Mouse (Mus musculus) right cerebral cortex, postnatal 36 days (tissue): ENCODE data around the gene Tcte1.
A peak's percentile ranks its signal among the peaks of the same experiment; 100 is the strongest.

Experiments used
- DNase-seq, 2 experiments: peaks; one replicate each; pipeline ENCODE4 v3.0.0; 2022; ENCODE audit warnings: low spot score in 2 of 2, mixed read lengths in 1 of 2

Gene Tcte1

DNA sequence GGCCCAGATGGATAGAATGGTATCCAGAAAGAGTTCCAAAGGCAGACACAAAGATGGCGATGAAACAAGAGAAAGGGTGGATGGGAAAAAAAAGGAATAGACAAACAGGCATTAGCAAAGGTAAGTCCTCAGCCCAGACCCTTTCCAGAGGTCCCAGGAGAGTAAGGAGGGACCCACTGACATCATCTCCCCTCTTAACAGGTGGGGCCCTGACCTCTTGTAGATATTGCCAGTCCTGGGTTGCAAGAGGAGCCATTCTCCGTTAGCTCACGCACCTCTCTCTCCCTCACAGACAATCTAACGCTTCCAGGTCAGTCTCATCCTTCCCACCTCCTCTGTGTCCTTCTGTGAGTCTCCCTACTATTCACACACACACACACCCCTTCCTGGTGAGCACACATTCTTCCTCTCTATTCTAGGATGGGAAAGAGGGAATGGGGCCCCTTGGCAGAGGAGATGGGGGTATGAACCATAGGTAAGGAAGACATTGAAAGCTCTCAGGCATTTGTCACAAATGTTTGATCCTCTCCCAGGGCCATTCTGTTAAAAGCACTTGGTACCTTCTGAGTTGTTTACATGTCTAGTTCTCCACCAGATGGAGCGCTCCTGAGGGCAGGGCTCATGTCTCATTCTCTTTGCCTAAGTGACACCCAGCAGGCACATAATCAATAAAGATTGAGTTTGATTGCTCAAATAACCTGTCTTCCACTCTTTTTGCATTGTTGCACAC is 24.4 kb downstream of the Tcte1 start:
- no peak for DNase-seq

DNA sequence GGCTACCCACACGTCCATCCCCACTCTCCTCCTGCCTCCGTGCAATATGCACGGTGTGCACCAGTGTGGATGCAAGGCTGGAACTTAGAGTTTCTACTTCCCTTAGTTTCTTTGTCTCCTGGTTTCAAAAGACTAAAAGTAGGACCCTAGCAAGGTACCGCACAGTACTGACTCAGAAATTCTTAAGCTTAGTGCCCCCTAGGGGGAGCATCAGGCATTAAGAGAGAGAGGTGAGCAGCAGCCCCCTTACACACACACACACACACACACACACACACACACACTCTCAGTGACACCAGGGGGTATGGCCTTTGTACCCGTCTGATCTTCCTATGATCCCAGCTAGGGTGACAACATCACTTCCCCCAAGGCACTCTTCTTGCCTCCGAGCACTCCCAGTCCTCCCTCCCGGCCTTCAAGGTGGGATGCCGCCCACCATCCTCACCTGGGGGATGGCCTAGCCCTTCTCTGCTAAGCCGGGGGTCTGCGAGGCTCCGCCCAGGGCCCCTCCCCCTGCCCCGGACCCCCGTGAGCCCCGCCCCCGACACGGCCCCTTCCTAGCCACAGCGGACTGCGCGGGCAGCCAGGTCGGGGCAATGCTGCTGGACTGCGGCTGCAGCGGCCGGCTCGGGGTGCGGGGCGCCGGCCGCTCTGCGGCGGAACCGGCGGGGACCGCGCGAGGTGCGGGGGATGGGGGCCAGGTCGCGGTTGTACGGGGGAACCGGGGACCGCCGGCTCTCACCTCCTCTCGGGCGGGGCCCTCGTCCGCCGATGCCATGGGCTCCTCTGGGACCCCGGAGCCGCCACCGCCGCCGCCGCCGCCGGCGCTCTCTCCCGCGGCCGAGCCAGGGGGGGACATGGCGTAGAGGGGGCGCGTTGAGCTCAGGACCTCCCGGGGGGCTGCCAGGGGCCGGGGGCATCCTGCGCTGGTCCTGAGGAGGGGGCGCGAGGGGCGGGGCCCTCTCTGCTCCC is 25.6 kb downstream of the Tcte1 start:
- no peak for DNase-seq

DNA sequence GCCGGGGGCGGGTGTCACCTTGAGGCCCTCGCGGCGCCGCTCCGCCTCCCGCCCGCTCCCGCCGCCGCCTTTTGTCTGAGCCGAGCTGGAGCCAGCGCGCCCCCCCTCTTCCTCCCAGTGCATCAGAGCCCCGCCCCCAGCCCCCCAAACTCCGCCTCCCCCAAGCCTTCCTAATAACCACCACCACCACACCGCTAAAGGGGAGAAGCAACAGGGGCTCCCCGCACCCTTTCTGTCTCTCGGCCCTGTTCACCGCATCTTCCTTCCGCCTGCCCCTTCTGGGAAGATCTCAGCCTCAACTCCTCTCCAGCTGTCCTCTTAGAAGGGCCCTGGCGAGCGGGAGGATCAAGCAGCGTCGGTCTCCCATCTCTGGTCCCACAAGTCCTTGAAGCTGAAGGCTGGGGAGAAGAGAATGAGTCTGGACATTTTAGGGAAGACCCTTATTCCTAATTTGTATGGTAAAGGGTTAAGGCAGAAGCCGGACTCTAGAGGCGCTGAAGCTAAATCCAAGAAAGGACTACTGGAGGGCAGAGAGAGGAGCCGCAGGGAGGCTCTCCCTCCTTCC is 26.5 kb downstream of the Tcte1 start, which contains the start of gene Tmem151b:
Gene Tmem151b (minus strand): TSS at position 61 of the 565 bp plus-strand sequence.
- DNase-seq = no peak

DNA sequence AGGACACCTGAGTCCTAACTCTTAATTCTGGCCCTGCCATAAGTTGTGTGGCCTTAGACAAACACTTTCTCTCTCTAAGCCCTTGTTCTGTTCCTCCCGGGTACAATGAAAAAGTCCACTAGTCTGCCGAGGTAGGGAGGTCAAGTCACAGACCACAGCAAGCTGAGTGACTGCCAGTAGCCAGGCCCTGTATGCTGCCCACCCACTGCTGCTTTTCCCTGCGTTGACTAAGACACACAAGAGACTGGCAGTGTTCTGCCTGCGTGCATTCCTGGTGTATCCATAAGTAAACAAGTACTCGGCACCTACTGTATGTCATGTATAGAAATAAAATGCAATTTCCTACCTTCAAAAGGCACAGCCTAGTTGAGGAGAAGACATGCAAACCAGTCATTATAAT is 27.0 kb downstream of the Tcte1 start:
- no peak for DNase-seq

DNA sequence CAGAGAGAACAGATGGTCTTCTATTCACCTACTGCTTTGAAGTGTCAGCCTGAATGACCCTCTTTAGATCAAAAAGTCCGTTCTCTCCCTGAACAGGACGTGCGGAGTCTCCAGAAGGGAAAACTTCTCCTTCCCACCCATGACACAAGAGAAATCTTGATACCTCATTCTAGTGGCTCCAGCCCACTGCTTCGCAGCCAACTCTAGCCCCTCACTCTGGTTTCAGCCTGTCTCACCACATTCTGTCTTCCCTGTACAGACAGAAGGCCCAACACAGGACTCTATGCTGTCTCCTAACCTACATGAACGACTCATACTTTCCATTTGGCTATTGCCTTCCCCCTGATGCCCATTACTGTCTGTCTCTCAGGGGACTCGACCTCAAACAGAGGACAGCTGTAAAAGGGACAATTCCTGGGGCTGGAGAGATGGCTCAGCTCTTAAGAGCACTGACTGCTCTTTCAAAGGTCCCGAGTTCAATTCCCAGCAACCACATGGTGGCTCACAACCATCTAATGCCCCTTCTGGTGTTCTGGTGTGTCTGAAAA is 28.1 kb downstream of the Tcte1 start:
- DNase-seq = no peak

DNA sequence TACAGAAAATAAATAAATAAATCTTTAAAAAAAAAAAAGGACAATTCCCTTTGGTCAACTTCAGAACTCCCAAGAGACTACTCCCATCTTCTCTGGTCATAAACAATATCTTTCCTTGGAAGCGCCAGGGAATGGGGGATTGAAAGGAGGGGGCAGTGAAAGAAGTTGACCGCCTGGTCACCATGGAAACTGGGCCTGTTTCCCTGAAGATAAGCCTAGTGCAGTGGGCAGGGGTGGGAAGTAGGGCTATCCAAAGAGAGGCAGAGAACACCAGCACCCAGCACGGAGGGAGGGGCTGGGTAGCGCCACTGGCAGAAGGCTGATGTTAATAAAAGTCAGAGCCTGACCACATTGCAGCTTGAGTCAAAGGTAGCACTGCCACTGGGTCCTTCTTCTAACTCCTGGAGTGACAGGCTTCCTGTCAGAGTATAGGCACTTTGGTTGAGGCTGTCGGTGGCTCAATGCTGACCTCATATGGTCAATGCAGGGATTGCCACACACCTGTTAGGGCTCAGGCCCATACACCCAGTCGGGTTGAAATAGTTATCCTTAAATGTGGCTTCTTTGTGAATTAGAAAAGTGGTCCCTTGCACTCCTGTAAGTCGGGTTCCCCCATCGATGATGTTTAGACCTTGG is 28.7 kb downstream of the Tcte1 start:
- no peak for DNase-seq

DNA sequence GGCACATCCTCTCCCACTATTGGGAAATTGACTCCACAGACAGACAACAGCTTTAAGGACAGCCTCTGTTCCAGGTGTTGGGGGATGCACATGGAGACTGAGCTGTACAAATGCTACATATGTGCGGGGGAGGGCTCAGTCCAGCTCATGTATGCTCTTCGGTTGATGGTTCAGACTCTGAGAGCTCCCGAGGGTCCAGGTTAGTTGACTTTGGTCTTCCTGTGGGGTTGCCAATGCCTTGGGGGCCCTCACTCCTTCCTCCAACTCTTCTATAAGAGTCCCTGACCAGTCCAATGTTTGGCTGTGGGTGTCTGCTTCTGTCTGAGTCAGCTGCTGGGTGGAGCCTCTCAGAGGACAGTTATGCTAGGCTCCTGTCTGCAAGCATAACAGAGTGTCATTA is 29.8 kb downstream of the Tcte1 start:
- DNase-seq = no peak

DNA sequence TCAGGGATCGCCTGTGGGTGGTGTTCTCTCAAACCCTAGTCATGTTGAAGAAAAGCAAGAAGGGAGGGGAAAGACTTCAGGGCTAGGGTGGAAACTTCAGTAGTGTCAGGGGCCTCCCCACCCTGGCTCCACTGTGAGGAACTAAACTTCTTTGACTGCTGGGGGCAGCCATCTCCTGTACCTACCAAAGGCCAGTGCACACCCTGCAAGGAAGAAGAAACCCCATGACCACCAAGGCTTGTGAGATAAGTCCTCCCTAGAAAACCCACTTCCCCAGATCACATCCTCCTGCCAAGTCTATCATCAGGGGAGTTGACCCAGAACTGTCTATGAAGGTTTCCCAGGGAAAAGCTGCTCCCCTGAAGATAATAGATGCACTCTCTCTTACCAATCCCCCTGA is 31.2 kb downstream of the Tcte1 start:
- no peak for DNase-seq

DNA sequence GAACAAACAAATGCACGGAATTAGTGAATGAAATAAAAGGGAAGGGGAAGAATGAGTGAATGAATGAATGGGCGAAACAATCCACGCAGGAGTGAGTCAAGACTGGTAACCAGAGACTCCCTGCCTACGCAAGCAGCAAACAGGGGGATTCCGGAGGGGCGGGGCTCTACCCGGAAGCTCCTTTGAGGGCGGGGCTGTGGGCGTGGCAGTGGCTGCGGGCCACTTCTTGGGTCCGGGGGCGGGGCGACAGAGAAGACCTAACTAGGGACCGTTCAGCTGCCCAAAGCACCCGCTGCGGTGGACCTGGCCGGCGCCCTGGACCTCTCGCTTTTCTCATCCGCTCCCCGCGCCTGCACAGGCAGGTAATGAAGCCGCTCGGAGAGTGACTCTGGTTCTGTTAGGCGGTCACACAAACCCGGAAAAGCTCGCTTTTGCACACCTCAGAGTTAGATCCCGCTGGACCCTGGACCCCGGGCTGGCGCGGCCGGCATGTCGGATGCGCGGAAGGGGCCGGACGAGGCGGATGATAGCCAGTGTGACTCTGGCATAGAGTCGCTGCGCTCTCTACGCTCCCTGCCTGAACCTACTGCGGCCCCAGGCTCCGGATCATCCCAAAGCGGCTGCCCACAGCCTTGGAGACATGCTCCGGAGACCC is 32.3 kb downstream of the Tcte1 start, which contains the start of gene Nfkbie:
Gene Nfkbie (plus strand): TSS at position 252 of the 655 bp plus-strand sequence.
- DNase-seq = peak; percentile 82 to 86

DNA sequence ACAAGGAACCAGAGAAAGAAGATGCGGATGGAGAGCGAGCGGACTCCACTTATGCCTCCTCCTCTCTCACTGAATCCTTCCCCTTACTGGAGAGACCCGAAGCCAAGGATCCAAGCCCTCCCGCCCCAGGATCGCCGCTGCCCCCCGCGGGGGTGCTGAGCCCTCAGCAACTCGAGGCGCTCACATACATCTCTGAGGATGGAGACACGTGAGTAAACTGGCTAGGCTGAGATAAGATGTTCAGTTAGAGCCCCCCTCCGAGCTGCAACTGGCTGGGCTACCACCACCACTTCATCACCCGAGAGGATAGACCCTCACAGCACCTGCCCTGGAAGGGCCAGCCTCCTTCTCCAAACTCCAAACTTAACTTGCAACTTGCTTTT is 32.9 kb downstream of the Tcte1 start:
- DNase-seq = no peak

DNA sequence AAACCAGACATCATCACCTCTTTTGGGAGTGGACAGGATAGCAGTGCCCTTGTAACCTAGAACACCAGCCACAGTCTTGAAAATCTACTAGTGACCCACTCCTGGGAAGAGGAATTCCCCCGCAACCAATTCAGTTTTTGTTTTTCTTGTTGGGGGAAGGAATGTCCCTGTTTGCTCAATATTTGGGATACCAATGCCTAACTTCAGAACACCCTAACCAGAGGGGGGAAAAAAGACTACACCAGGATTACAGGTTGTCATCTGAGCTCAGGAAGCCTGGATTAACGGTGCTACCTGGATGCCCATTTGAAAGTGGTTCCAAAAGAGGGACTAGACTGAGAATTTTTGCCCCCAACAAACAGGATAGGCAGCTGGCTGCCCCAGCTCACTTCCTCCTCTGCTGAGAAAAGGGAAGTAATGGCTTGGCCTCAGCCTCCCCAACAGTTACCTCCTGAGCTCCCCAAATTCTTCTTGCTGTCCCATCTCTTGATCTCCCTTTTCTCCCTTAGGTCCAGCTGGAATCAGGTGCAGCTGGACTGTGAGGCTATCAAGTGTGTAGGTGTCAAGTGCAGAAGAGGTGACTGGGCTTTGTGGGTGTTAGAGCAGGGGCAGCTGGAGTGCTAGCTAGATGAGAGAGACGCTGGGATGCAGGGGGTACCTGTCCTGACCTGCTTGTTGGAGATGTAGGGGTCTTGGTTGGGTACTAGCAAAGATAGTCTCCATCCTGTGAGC is 33.4 kb downstream of the Tcte1 start:
- DNase-seq = no peak

DNA sequence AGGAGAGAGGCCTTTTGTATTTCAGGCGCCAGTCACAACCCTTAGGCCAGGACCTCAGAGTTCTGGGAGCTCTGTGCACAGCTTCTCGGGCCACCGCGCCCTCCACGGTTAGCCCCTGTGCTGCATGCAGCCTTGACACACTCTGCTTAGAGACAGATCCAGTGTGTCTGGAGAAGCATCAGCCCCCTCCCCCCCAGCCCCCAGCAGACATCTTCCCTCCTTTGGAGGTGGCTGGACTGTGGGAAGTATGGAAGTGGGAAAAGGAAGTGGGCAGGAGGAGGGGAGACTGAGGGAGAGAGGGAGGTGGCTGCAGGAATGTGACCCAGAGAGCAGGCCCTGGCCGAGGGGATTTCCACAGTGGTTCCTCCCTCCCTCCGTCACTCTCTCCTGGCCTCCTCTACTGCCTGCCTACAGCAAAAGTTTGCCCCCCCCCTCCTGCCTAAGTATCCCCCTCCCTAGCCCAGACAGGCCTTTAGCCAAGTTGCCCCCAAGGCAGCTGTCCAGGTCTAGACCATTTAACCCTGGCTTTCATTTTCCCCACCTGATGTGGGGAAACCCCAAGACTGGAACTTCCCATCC is 34.1 kb downstream of the Tcte1 start:
- no peak for DNase-seq

DNA sequence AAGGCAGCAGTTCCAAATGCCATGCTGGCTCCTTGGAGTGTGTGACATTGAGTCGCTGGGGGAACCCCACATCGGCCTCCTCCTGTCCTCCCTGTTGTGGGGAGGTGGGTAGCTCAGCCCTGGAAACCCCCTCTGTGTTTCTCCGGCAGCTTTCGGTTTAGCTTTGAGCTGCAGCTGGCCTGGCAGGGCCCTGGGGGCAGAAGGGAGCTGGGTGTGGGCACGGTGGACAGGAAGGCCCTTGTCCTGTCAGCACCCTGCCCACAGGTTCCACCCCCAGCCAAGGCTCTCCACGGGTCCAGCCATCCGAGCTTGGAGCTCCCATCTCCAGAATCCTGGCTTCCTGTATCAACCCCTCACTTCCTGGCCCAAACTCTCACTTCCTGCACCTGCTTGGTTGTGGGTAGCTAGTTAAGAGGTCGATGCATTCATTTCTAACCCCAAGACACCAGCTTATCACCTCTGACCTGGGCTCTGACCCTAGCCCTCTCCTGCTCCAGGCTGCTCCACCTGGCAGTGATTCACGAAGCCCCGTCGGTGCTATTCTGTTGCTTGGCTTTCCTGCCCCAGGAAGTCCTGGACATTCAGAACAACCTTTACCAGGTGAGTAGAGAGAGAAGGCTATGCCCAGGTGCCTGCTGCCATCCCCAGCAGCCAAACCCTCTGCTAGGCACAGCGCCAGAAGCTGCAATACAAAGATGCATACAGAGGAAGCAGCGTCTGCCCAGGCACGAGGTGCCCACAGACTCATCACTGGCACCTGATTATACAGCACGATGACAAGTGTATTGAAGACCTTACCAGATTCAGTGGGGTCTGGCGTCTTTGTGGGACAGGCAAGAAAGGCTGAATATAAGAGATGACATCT is 35.0 kb downstream of the Tcte1 start:
- DNase-seq = no peak

DNA sequence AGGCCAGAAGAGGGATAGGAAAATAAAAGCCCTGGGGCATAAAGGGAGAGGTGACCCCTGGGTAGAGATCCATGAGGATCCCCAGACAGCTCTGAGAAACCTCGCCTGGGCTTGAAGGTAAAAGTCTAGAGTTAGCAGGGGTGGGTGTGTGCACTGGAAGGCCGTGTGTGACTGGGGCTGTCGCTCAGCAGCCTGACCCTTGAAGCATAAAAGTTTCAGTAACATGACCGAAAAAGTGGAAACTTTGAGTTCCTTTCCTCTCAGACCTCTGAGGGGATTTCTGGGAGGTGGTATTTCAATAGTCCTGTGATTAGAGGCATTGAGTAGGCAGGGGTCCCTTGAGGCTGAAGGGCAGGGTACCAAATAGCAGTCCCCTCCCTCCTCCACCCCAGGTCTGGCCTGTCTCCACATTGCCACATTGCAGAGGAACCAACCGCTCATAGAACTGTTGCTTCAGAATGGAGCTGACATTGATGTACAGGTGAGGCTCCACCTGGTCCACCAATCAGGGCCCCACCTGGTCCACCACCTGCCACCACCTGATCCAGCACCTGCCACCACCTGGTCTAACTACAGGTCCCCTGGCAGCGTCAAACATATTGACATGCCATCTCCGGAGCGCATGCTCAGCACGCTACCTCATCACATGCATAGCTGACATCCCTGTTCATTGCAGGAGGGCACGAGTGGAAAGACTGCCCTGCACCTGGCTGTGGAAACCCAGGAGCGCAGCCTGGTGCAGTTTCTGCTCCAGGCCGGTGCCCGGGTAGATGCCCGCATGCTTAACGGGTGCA is 36.7 kb downstream of the Tcte1 start:
- DNase-seq = no peak

DNA sequence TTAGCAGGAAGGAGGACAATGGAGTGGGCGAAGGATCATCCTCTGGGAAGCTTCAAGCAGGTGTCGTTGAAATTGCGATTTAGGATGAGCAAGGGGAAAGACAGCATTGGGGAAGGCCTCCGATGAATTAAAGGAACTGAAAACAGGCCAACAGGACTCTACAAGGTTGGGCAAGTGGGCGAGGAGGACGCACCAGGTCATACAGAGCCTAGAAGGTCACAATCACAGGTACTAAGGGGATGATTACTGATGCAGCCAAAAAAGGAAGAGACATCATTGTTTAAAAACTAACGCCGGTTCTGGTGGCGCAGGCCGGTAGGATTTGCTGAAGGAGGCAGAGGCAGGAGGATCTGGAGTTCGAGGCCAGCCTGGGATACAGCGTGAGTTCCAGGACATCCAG is 40.0 kb downstream of the Tcte1 start:
- DNase-seq = no peak

DNA sequence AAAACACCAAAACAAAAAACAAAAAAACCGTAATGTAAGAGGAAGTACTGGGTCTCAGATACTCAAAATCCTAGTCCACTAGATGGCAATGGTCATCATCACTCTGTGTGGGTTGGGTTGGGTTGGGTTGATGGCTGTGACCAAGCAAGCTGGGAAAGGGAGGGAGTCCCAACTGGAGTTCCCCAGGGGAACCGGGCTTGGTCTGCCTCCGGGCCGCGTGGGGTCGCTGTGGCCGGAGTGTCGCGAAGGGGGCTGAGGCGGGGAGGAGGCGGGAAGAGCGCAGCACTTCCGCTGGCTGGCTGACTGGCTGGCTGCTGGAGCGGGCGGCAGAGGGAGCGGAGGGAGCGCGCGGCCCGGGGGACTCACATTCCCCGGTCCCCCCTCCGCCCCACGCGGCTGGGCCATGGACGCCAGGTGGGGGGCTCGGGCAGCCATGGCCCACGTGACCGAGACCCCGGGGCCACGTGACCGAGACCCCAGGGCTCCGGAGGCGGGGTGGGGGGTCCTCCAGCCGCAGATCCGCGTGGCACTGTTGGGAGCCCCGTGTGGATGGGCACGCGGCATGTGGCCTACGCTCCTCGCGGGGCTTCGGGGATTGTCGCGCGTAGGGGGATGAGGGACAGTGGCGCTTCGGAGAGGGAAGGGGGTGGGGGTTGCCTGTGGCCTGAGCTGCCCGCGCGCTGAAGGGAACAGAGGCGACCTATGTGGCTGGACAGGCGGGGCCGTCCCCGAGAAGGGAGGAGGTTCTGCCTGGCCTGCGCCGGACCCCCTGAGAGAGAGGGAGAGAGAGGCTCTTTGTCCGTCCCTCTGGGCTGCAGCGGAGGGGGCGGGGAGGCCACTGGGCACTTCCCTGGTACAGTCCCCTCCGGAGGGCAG is 40.7 kb downstream of the Tcte1 start, which contains the start of gene Slc35b2:
Gene Slc35b2 (plus strand): TSS at position 220 of the 876 bp plus-strand sequence.
- peak; percentile 82 to 86 for DNase-seq

DNA sequence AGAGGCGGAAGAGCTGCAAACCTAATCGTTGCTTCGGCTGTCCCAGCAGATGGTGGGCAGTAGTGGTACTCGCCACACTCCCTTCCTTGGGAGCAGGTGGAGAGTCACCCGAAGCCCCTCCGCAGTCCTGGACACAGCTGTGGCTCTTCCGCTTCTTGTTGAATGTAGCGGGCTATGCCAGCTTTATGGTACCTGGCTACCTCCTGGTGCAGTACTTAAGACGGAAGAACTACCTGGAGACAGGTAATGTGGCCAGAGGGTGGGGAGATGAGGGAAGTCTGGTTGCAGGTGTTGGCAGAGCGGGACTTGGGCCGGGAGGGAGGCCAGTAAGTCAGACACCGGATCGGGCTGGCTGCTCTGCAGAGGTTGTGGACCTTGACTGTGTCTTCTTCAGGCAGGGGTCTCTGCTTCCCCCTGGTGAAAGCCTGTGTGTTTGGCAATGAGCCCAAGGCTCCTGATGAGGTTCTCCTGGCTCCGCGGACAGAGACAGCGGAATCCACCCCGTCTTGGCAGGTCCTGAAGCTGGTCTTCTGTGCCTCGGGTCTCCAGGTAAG is 41.4 kb downstream of the Tcte1 start:
- no peak for DNase-seq
